Mouse (Mus musculus) intestine, postnatal 0 days (tissue): Measurements from ENCODE around the gene Bhlhe23. TPM values are rescaled to one million over a fixed set of nuclear protein-coding genes. Genes with fewer than 3 reads are reported as not detected.

Experiments used
- ATAC-seq: fragments of 200-750 bp; cut with Nextera tagmentation; 2 replicates; pipeline ENCODE4 v1.8.0; 2017; ENCODE audit warnings: mild to moderate bottlenecking, moderate TSS enrichment, moderate library complexity
- H3K27ac ChIP-seq: fragments of 300-500 bp; sonication (generic); 2 replicates; pipeline ENCODE4 v1.5.1; 2014; ENCODE audit warnings: mild to moderate bottlenecking, low read depth, low read length, moderate library complexity
- H3K27me3 ChIP-seq: fragments of 300-500 bp; sonication (generic); replicated peaks from 2 replicates; pipeline ENCODE4 v1.6.1; 2014; ENCODE audit warnings: low read length, mixed read lengths; ENCODE audit not compliant: control insufficient read depth, insufficient read depth
- H3K36me3 ChIP-seq: fragments of 300-500 bp; sonication (generic); 2 replicates; pipeline ENCODE4 v1.6.1; 2014; ENCODE audit warnings: mild to moderate bottlenecking, moderate library complexity; ENCODE audit not compliant: control insufficient read depth, insufficient read depth
- H3K4me1 ChIP-seq: fragments of 300-500 bp; sonication (generic); replicated peaks from 2 replicates; pipeline ENCODE4 v1.6.1; 2014; ENCODE audit warnings: antibody characterized with exemption, low read length, mixed read lengths; ENCODE audit not compliant: control insufficient read depth, insufficient read depth
- H3K4me2 ChIP-seq: fragments of 300-500 bp; sonication (generic); replicated peaks from 2 replicates; pipeline ENCODE4 v1.6.1; 2014; ENCODE audit warnings: low read depth, mild to moderate bottlenecking, moderate library complexity
- H3K4me3 ChIP-seq: fragments of 300-500 bp; sonication (generic); 2 replicates; pipeline ENCODE4 v1.5.1; 2014; ENCODE audit warnings: low read depth, low read length
- H3K9ac ChIP-seq: fragments of 300-500 bp; sonication (generic); 2 replicates; pipeline ENCODE4 v1.6.1; 2014; ENCODE audit warnings: mild to moderate bottlenecking, low read depth, low read length
- H3K9me3 ChIP-seq: fragments of 300-500 bp; sonication (generic); 2 replicates; pipeline ENCODE4 v1.6.1; 2016; ENCODE audit warnings: mixed run types; ENCODE audit not compliant: control insufficient read depth
- CTCF ChIP-seq: sonication (generic); IDR thresholded peaks from 2 replicates; pipeline ENCODE4 v1.5.1; 2016; ENCODE audit warnings: low read depth, mild to moderate bottlenecking, control low read depth, antibody characterized with exemption, moderate library complexity
- WGBS: fragments of 180-500 bp; shearing (Covaris S2); extraction: QIAGEN DNeasy Blood & Tissue Kit; methylation state at CpG from one replicate; pipeline ENCODE4 v1.1.7; 2014; 5-methylcytosine and 5-hydroxymethylcytosine counted together
- polyA plus RNA-seq: library from polyadenylated mRNA; unstranded; fragments of >200 nt; fragmentation: Nextera tagmentation; extraction: Ambion mirVana; gene quantifications from 2 replicates; pipeline ENCODE4 v1.2.1, GENCODE M21; 2015

The Bhlhe23 gene
- polyA plus RNA-seq, 1 experiment from 2014 or later, result not detected

- no peak for ATAC-seq
- 36% methylated on average over 3 of the region's 3 CpGs for whole genome bisulfite sequencing
- H3K4me1 ChIP-seq, result no peaks in the 10 kb centered on the region
- no peaks in the 10 kb centered on the region for H3K36me3 ChIP-seq
- no peak overlapping the region for H3K4me3 ChIP-seq
- no peaks in the 10 kb centered on the region for H3K9me3 ChIP-seq
- H3K27ac ChIP-seq, result no peak overlapping the region
- no peak overlapping the region for H3K9ac ChIP-seq
- TF ChIP-seq CTCF, result no peak
- H3K27me3 ChIP-seq, result no peaks in the 10 kb centered on the region
- no peak overlapping the region for H3K4me2 ChIP-seq
Observed at GRCm38 (mm10) chr2:180795597-180795996, 18.9 kb upstream of the Bhlhe23 start.

GRCm38 (mm10) chr2:180794422-180794821, 17.7 kb upstream of the Bhlhe23 start:
- Histone ChIP-seq H3K27ac (no peak overlapping the region), H3K36me3 (no peaks in the 10 kb centered on the region), H3K9me3 (no peaks in the 10 kb centered on the region), H3K4me1 (no peaks in the 10 kb centered on the region), H3K4me3 (no peak overlapping the region), H3K27me3 (0 out of 2 replicates have a peak, but pooled peaks cover 8% of the 10 kb centered on the region), H3K9ac (no peak overlapping the region), H3K4me2 (no peak overlapping the region)
- no peak for TF ChIP-seq CTCF
- WGBS, result 81% methylated on average over 2 of the region's 2 CpGs
- ATAC-seq, result no peak

GRCm38 (mm10) chr2:180791674-180792073, 15.0 kb upstream of the Bhlhe23 start:
- Histone ChIP-seq H3K4me1 (no peaks in the 10 kb centered on the region), H3K27ac (no peak overlapping the region), H3K27me3 (peaks cover 19% of the 10 kb centered on the region; the same call in 1 of the 2 replicates), H3K4me2 (no peak overlapping the region), H3K36me3 (no peaks in the 10 kb centered on the region), H3K9ac (no peak overlapping the region), H3K9me3 (no peaks in the 10 kb centered on the region), H3K4me3 (no peak overlapping the region)
- TF ChIP-seq CTCF, result peak; percentile 80
- 44% methylated on average over 4 of the region's 4 CpGs for WGBS
- ATAC-seq, result no peak

- Histone ChIP-seq H3K27ac (no peak overlapping the region), H3K4me3 (no peak overlapping the region), H3K4me2 (no peak overlapping the region), H3K36me3 (no peaks in the 10 kb centered on the region), H3K4me1 (no peaks in the 10 kb centered on the region), H3K9me3 (no peaks in the 10 kb centered on the region), H3K9ac (no peak overlapping the region), H3K27me3 (peaks cover 19% of the 10 kb centered on the region; the same call in 1 of the 2 replicates)
- no peak for ATAC-seq
- TF ChIP-seq CTCF, result no peak
- WGBS, result 4% methylated on average over 6 of the region's 7 CpGs
Observed at GRCm38 (mm10) chr2:180788843-180789242, 12.1 kb upstream of the Bhlhe23 start.

- no peak for ATAC-seq
- Histone ChIP-seq H3K9me3 (no peaks in the 10 kb centered on the region), H3K27ac (no peak overlapping the region), H3K36me3 (no peaks in the 10 kb centered on the region), H3K4me1 (no peaks in the 10 kb centered on the region), H3K4me3 (no peak overlapping the region), H3K27me3 (peaks cover 19% of the 10 kb centered on the region; the same call in 1 of the 2 replicates), H3K4me2 (no peak overlapping the region), H3K9ac (no peak overlapping the region)
- WGBS, result 17% methylated on average over 2 of the region's 2 CpGs
- TF ChIP-seq CTCF, result no peak
Observed at GRCm38 (mm10) chr2:180788386-180788785, 11.7 kb upstream of the Bhlhe23 start.

- WGBS, result 70% methylated on average over 13 of the region's 13 CpGs
Observed at GRCm38 (mm10) chr2:180787566-180788232, 11.0 kb upstream of the Bhlhe23 start.

More at GRCm38 (mm10) chr2:180787566-180788232, 11.0 kb upstream of the Bhlhe23 start:
- H3K4me3 ChIP-seq, result no peak overlapping the region
- peaks cover 19% of the 10 kb centered on the region; the same call in 1 of the 2 replicates for H3K27me3 ChIP-seq
- no peak for TF ChIP-seq CTCF
- H3K4me2 ChIP-seq, result no peak overlapping the region
- H3K9ac ChIP-seq, result no peak overlapping the region
- H3K27ac ChIP-seq, result no peak overlapping the region
- no peak for ATAC-seq
- no peaks in the 10 kb centered on the region for H3K36me3 ChIP-seq
- H3K9me3 ChIP-seq, result no peaks in the 10 kb centered on the region
- no peaks in the 10 kb centered on the region for H3K4me1 ChIP-seq
